Mouse (Mus musculus): ENCODE results near the gene Elp1. TPM values are rescaled to one million over a fixed set of nuclear protein-coding genes. Genes with fewer than 3 reads are reported as not detected.

The Elp1 gene
- 73.9 and 84.9 TPM in 2 replicates for polyA plus RNA-seq (2016; fragmentation: Nextera tagmentation; extraction: Ambion mirVana)

DNA sequence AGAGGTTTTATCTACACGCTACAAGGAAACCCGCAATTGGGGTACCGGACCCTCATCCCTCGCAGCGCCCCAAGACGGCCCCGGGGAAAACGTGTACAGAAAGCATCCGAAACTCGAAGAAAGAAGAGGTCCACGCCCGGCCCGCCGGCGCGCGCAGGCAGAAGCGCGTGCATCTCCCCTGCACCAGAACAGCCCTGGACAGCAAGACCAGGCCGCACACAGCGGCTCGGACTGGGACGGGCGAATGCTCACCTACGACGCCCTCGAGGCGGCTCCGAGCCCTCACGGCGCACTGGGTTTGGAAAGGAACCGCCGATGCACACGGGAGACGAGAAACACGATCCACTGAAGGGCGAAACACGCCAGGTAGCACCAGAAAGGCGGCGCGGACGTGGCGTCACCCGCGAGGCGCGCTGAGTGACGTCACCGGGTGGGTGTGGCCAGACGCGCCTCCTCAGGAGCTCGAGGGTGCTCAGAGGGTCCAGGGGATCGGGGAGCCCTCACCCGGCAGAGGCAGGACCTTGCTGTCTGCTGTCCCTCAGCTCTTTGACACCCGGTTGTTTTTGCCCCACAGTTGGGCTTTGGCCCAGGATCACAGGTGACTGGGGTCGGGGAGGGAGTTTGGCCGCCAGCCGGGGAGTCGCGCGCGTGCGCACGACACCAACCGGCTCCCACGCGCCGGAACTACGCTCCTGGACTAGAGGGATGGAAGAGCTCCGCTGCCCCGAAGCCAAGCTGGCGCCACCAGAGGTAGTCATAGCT lies at the start of gene Elp1, which contains the start of gene Fam206a:
Gene Elp1, minus strand, starts transcription at position 425 of the 762 bp plus-strand sequence.
Gene Fam206a, plus strand, starts transcription at position 439 of the 762 bp plus-strand sequence.
- Histone ChIP-seq H3K9me3 (replicated peaks) (no peaks in the 10 kb centered on the region), H3K36me3 (peaks cover 43% of the 10 kb centered on the region), H3K27me3 (no peaks in the 10 kb centered on the region), H3K4me1 (peaks cover 25% of the 10 kb centered on the region), H3K4me2 (replicated peaks) (peak within 1 kb of the TSS; percentile 67), H3K27ac (peak within 1 kb of the TSS; percentile 82), H3K9ac (peak within 1 kb of the TSS; percentile 87), H3K4me3 (peak within 1 kb of the TSS; percentile 92)
- peak; percentile 97 for ATAC-seq (ENCODE audit: low FRiP score)
- under 1% methylated on average over 72 of the region's 72 CpGs for WGBS

DNA sequence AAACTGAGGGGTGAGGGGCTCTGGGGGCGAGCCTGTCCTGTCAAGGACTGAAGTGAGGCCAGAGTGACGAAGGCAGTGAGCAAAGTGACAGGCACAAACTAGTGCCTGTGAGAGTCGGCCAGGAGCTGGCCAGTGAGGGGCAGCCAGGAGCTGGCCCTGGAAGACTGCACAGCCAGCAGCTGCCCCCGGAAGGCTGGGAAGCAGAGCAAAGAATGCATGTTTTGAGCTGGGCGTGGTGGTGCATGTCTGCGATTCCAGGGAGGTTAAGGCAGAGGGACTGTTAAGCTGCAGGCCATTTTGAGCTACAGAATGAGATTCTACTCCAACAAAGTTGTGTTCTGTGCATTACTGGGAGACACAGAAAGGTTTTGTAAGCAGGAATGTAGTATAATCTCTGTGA lies 48.6 kb upstream of the Elp1 start:
- Histone ChIP-seq H3K4me1 (peaks cover 3% of the 10 kb centered on the region; the same call in 1 of the 2 replicates), H3K36me3 (peaks cover 6% of the 10 kb centered on the region), H3K4me2 (replicated peaks) (no peak overlapping the region), H3K4me3 (no peak overlapping the region), H3K9me3 (replicated peaks) (no peaks in the 10 kb centered on the region), H3K27me3 (no peaks in the 10 kb centered on the region), H3K9ac (0 out of 2 replicates have a peak overlapping the region, but pooled peaks have one; percentile 18), H3K27ac (no peak overlapping the region; the same call in 1 of the 2 replicates)
- no peak for ATAC-seq (ENCODE audit: low FRiP score)
- 32% methylated on average over 6 of the region's 6 CpGs for WGBS

- Histone ChIP-seq H3K4me2 (replicated peaks) (no peak overlapping the region), H3K36me3 (peaks cover 25% of the 10 kb centered on the region), H3K4me3 (no peak overlapping the region), H3K9me3 (replicated peaks) (no peaks in the 10 kb centered on the region), H3K27me3 (no peaks in the 10 kb centered on the region), H3K4me1 (peaks cover 3% of the 10 kb centered on the region; the same call in 1 of the 2 replicates), H3K27ac (no peak overlapping the region), H3K9ac (no peak overlapping the region)
- no peak for ATAC-seq (ENCODE audit: low FRiP score)
- WGBS = 89% methylated on average over 6 of the region's 6 CpGs
Observed at GRCm38 (mm10) chr4:56848044-56848443, 45.9 kb upstream of the Elp1 start.

GRCm38 (mm10) chr4:56847400-56847799 lies 45.3 kb upstream of the Elp1 start:
- Histone ChIP-seq H3K4me2 (replicated peaks) (no peak overlapping the region), H3K36me3 (peaks cover 25% of the 10 kb centered on the region), H3K9me3 (replicated peaks) (no peaks in the 10 kb centered on the region), H3K27ac (no peak overlapping the region), H3K27me3 (no peaks in the 10 kb centered on the region), H3K4me1 (peaks cover 3% of the 10 kb centered on the region; the same call in 1 of the 2 replicates), H3K9ac (no peak overlapping the region), H3K4me3 (no peak overlapping the region)
- ATAC-seq (ENCODE audit: low FRiP score) = no peak
- WGBS = 92% methylated on average over 3 of the region's 3 CpGs

DNA sequence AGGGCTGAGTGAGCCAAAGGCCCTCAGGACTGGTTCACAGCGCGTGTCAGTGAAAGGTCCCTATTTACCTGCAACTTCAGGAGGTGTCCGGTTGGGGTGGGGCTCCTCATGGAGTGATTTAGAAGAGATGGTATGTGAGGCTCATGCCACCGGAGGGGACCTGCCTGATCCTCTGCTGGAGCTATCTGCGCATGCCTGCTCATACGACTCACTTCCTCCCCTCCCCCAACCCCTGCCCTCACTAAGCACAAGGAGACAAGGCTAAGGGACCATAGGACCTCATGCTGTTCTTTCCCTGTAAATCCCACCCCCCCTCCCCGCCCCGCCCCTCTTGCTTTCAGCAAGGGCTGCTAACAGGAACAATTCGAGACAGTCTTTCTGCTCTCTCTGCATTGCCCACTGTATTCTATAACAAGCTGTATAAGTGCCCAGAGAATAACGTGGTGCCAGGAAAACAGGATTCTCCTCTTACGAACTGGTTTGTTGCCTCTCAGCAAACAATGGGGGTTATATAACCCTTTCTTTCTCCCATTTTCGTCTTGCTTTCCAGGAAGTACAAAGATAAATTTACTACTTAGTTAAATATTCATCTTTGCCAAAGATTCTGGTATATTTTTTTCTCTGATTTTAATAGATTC lies 43.9 kb upstream of the Elp1 start:
- no peaks in the 10 kb centered on the region for H3K9me3 ChIP-seq (replicated peaks)
- no peak overlapping the region for H3K4me3 ChIP-seq
- no peak overlapping the region for H3K4me2 ChIP-seq (replicated peaks)
- peaks cover 3% of the 10 kb centered on the region; the same call in 1 of the 2 replicates for H3K4me1 ChIP-seq
- H3K27me3 ChIP-seq = no peaks in the 10 kb centered on the region
- 62% methylated on average over 12 of the region's 12 CpGs for WGBS
- H3K36me3 ChIP-seq = peaks cover 31% of the 10 kb centered on the region
- no peak overlapping the region for H3K27ac ChIP-seq
- ATAC-seq (ENCODE audit: low FRiP score) = no peak
- no peak overlapping the region for H3K9ac ChIP-seq

DNA sequence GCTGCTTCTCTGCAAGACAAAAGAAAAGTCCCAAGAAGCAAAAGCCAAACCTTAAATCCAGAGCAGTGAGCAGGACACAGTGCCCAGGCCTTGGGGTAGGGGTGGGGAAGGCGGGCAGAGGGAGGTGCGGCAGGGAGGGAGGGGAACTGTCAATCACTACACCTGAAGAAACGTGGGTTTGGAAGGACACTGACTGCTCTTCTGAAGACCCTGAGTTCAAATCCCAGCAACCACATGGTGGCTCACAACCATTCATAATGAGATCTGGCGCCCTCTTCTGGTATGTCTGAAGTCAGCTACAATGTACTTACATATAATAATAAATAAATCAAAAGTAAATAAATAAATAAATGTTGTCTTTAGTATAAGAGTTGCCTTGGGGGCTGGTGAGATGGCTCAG lies 42.8 kb upstream of the Elp1 start:
- 89% methylated on average over 4 of the region's 4 CpGs for whole genome bisulfite sequencing
- Histone ChIP-seq H3K4me1 (no peaks in the 10 kb centered on the region), H3K4me2 (replicated peaks) (no peak overlapping the region), H3K9me3 (replicated peaks) (no peaks in the 10 kb centered on the region), H3K4me3 (no peak overlapping the region), H3K36me3 (peaks cover 37% of the 10 kb centered on the region), H3K27me3 (no peaks in the 10 kb centered on the region), H3K9ac (no peak overlapping the region), H3K27ac (no peak overlapping the region)
- ATAC-seq (ENCODE audit: low FRiP score) = no peak

DNA sequence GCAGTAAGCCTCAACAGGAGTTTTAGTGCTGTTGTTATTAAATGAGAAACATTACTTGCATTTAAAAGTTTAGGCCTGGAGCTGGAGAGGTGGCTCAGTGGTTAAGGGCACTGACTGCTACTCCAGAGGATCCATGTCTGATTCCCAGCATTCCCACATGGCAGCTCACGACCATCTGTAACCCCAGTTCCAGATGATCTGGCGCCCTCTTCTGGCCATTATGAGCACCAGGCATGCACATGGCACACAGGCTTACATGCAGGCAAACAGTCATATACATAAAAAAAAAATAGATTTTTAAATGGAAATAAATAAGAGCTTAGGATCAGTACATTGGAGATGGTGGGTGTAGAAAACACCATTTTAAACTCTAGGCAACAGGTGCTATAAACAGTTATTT lies 41.8 kb upstream of the Elp1 start:
- no peak overlapping the region for H3K4me3 ChIP-seq
- ATAC-seq (ENCODE audit: low FRiP score) = no peak

DNA sequence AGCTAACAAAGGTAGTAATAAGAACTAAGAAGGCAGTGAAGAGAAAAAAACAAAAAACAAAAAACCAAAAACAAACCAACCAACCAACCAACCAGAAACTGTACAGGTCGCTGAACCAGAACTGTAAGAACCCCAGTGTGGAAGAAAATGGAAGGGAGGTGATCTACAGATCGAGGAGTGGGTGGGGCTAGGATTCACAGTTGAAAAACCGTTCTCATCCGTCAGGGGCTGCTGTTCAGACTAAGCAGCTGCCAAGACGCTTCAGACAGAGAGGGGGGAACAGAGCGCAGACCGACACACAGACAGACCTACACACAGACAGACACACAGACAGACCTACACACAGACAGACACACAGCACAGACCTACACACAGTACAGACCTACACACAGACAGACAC lies 40.4 kb upstream of the Elp1 start:
- no peaks in the 10 kb centered on the region for H3K4me1 ChIP-seq
- peaks cover 55% of the 10 kb centered on the region for H3K36me3 ChIP-seq
- no peaks in the 10 kb centered on the region for H3K9me3 ChIP-seq (replicated peaks)
- no peak overlapping the region for H3K4me3 ChIP-seq
- H3K4me2 ChIP-seq (replicated peaks) = no peak overlapping the region
- H3K27ac ChIP-seq = no peak overlapping the region
- H3K9ac ChIP-seq = no peak overlapping the region
- ATAC-seq (ENCODE audit: low FRiP score) = no peak
- H3K27me3 ChIP-seq = no peaks in the 10 kb centered on the region
- 80% methylated on average over 7 of the region's 7 CpGs for WGBS

More for the DNA sequence above, 41.8 kb upstream of the Elp1 start:
- Histone ChIP-seq H3K9me3 (replicated peaks) (no peaks in the 10 kb centered on the region), H3K27me3 (no peaks in the 10 kb centered on the region), H3K27ac (no peak overlapping the region), H3K4me2 (replicated peaks) (no peak overlapping the region), H3K9ac (no peak overlapping the region), H3K36me3 (peaks cover 41% of the 10 kb centered on the region), H3K4me1 (no peaks in the 10 kb centered on the region)
- 89% methylated on average over 2 of the region's 2 CpGs for WGBS

DNA sequence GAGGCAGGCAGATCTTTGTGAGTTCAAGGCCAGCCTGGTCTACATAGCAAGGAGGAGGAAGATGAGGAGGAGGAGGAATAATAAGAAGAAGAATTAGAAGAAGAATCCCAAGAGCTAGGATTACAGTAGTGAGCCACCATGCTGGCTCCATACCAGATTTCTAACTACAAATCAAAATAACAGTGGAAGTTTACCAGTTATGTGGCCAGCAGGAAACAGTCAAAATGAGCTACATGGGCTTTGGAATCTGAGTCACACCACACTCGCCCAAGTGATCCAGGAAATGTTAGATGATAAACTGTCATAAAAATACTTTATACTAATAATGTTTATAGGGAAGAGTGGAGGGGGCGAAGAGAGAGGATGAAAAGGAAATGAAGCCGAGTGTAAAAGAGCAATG lies 38.2 kb upstream of the Elp1 start:
- no peak overlapping the region for H3K9ac ChIP-seq
- ATAC-seq (ENCODE audit: low FRiP score) = no peak
- WGBS = 91% methylated on average over 3 of the region's 3 CpGs
- no peaks in the 10 kb centered on the region for H3K4me1 ChIP-seq
- H3K27me3 ChIP-seq = no peaks in the 10 kb centered on the region
- no peak overlapping the region for H3K4me2 ChIP-seq (replicated peaks)
- no peaks in the 10 kb centered on the region for H3K9me3 ChIP-seq (replicated peaks)
- H3K4me3 ChIP-seq = no peak overlapping the region
- H3K27ac ChIP-seq = no peak overlapping the region
- H3K36me3 ChIP-seq = peaks cover 60% of the 10 kb centered on the region

GRCm38 (mm10) chr4:56837661-56838060 lies 35.5 kb upstream of the Elp1 start:
- H3K4me2 ChIP-seq (replicated peaks) = no peak overlapping the region
- H3K36me3 ChIP-seq = peaks cover 62% of the 10 kb centered on the region
- H3K27me3 ChIP-seq = no peaks in the 10 kb centered on the region
- no peak overlapping the region for H3K4me3 ChIP-seq
- no peak for ATAC-seq (ENCODE audit: low FRiP score)
- H3K9ac ChIP-seq = no peak overlapping the region
- no peak overlapping the region for H3K27ac ChIP-seq
- no peaks in the 10 kb centered on the region for H3K9me3 ChIP-seq (replicated peaks)
- WGBS = 73% methylated on average over 6 of the region's 6 CpGs
- no peaks in the 10 kb centered on the region for H3K4me1 ChIP-seq

DNA sequence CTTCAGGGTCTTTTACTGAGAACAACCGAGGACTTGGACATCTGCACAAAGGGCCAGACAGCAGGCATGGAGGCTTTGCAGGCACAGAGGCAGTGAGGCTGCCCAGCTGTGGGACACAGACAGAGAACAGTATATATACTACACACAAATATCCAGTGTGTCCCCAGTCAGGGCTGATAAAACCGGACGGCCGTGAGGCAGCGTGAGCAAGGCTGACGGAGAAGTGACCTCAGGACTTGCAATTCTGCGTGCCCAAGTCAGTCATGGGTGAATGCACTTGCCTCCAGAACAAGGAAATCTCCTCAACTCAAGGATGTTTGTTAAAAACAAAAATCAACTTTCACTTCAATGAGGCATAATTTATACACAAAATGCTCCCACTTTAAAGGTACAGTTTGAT lies 29.9 kb upstream of the Elp1 start:
- Histone ChIP-seq H3K27me3 (no peaks in the 10 kb centered on the region), H3K36me3 (peaks cover 61% of the 10 kb centered on the region), H3K9me3 (replicated peaks) (no peaks in the 10 kb centered on the region), H3K9ac (no peak overlapping the region), H3K4me2 (replicated peaks) (no peak overlapping the region), H3K4me1 (no peaks in the 10 kb centered on the region), H3K4me3 (no peak overlapping the region), H3K27ac (no peak overlapping the region)
- WGBS = 84% methylated on average over 7 of the region's 7 CpGs
- ATAC-seq (ENCODE audit: low FRiP score) = no peak

DNA sequence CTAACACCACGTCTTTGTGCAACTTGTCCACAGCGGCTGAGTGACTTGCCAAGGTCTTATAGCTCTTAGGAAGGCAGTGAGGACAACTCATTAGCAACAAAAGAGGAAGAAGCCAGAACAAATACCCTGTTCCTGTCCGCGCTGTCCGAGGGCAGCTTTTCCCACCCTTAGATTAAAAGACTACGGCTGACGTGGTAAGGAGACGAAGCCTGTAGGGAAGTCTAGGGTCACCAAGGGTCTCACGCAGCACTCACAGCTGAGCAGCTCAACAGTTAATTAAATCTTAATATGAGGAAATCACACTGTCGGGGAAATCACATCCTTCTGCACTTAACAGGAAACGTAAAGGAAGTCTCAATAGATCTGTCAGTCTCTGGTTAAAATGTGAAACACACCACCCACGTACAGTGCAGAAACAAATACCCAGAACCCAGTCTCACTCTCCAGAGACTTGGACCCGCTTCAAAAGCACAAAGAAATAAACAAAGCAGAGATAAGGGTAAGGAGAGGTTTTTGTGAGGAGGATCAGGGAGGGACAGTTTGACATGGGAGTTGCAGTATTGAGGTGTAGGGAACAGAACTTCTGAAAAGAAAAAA lies 29.0 kb upstream of the Elp1 start:
- Histone ChIP-seq H3K27ac (no peak overlapping the region), H3K9me3 (replicated peaks) (no peaks in the 10 kb centered on the region)

More for the DNA sequence above, 29.0 kb upstream of the Elp1 start:
- Histone ChIP-seq H3K27me3 (no peaks in the 10 kb centered on the region), H3K4me2 (replicated peaks) (no peak overlapping the region), H3K4me3 (no peak overlapping the region), H3K36me3 (peaks cover 57% of the 10 kb centered on the region), H3K4me1 (no peaks in the 10 kb centered on the region), H3K9ac (no peak overlapping the region)
- no peak for ATAC-seq (ENCODE audit: low FRiP score)
- WGBS = 68% methylated on average over 13 of the region's 13 CpGs

Measured in hindbrain, embryonic 12.5 days (tissue).